Mouse (Mus musculus) heart, postnatal 10 days (tissue): ENCODE measurements around the gene Olfr846. TPM values are rescaled to one million over a fixed set of nuclear protein-coding genes. Genes with fewer than 3 reads are reported as not detected.

ENCODE experiments used
- DNase-seq, 2 experiments: peaks; one replicate each; pipeline ENCODE4 v3.0.0; 2021
- intact Hi-C: fragments of 180-260 bp; cut with DNase I; formaldehyde crosslinking; loops from one replicate; pipeline ENCODE4 v1.15.1; 2025
- total RNA-seq, 2 experiments: library from RNA; stranded (reverse); gene quantifications; 2 replicates each; pipeline ENCODE4 v1.2.3; 2021

Olfr846 gene
- total RNA-seq = not detected

- DNase-seq = no peak
- intact Hi-C loops = no loop called here
Measured at GRCm38 (mm10) chr9:19363905-19364304, at the start of gene Olfr846. Olfr846 (minus strand) TSS chr9:19364005.

- intact Hi-C loops = no loop called here
- no peak for DNase-seq
Measured at GRCm38 (mm10) chr9:19378569-19378968, 14.8 kb upstream of the Olfr846 start, which contains the start of gene Olfr847. Olfr847 (minus strand) TSS chr9:19378669.

- intact Hi-C loops = no loop called here
- no peak for DNase-seq
Measured at GRCm38 (mm10) chr9:19336157-19336556, 27.6 kb downstream of the Olfr846 start, which contains the start of gene Olfr845. Olfr845 (plus strand) TSS chr9:19336457.

- no peak for DNase-seq
- intact Hi-C loops = no loop called here
Measured at GRCm38 (mm10) chr9:19316047-19316446, 47.8 kb downstream of the Olfr846 start, which contains the start of gene Olfr844. Olfr844 (plus strand) TSS chr9:19316347.

Other genes with a start within 250 kb of the Olfr846 start
- gene Olfr836, start 243.6 kb downstream of the Olfr846 start, total RNA-seq = not detected
- gene Olfr837, start 227.7 kb downstream of the Olfr846 start, total RNA-seq = not detected
- gene Olfr839-ps1, start 186.7 kb downstream of the Olfr846 start, total RNA-seq = not detected
- not detected for gene Olfr843, start 112.0 kb downstream of the Olfr846 start, total RNA-seq
- gene Olfr844, start 47.7 kb downstream of the Olfr846 start, total RNA-seq = not detected
- not detected for gene Olfr845, start 27.5 kb downstream of the Olfr846 start, total RNA-seq
- not detected for gene Olfr847, start 14.7 kb upstream of the Olfr846 start, total RNA-seq
- not detected for gene Olfr849, start 76.3 kb upstream of the Olfr846 start, total RNA-seq
- not detected for gene Olfr850, start 114.2 kb upstream of the Olfr846 start, total RNA-seq
- gene Olfr851, start 129.3 kb upstream of the Olfr846 start, total RNA-seq = not detected
- gene Olfr853, start 177.1 kb upstream of the Olfr846 start, total RNA-seq = not detected
- gene Olfr854, start 203.4 kb upstream of the Olfr846 start, total RNA-seq = not detected
- gene Olfr855, start 218.6 kb upstream of the Olfr846 start, total RNA-seq = not detected